ENCODE assay signal across 21 mouse cellular contexts in genomic region chr3:41350331-41350730, GRCm38 (mm10).
DNase-seq lines count a peak whose midpoint lies in the region; TF ChIP-seq lines count a peak whose summit lies in the region.
"Had no signal": no experiment of that assay in that cellular context is flagged by ENCODE, and none has a peak within 500 bp of the region (broad histone marks: within the 10 kb centered on the region; RNA-seq: fewer than 3 reads in every experiment).

No protein-coding gene starts in this region.

- H3K4me3 ChIP-seq in testis, adult 2 months (ENCODE audit: control insufficient read depth, low read depth, low read length): no peak overlapping the region
- H3K4me3 ChIP-seq: embryonic facial prominence, embryonic 10.5 days; embryonic facial prominence, embryonic 12.5 days; forebrain, embryonic 13.5 days; forebrain, embryonic 15.5 days had no signal

- no peaks in the 10 kb centered on the region; the same call in 1 of the 2 replicates for H3K4me1 ChIP-seq in testis, adult 2 months (ENCODE audit: control insufficient read depth, insufficient read depth, low read length)
- H3K4me1 ChIP-seq: forebrain, embryonic 15.5 days had no signal

- H3K27me3 ChIP-seq in testis, adult 2 months (ENCODE audit: control insufficient read depth, insufficient read depth, low read length): no peaks in the 10 kb centered on the region
- H3K27me3 ChIP-seq: CH12.LX; embryonic facial prominence, embryonic 12.5 days; forebrain, embryonic 13.5 days; forebrain, embryonic 15.5 days; Patski had no signal

- H3K27ac ChIP-seq in testis, adult 2 months (ENCODE audit: control insufficient read depth, insufficient read depth, low read depth, low read length): peak overlapping the region; percentile 54
- H3K27ac ChIP-seq: embryonic facial prominence, embryonic 10.5 days; embryonic facial prominence, embryonic 12.5 days; forebrain, embryonic 13.5 days; forebrain, embryonic 15.5 days had no signal

- TF ChIP-seq CTCF in testis, adult 2 months (IDR thresholded peaks at IDR 0.05; ENCODE audit: control insufficient read depth, insufficient read depth, insufficient replicate concordance, low read depth, low read length): no peak

- H3K36me3 ChIP-seq in testis, adult 2 months (ENCODE audit: control insufficient read depth, insufficient read depth, low read length): no peaks in the 10 kb centered on the region
- H3K36me3 ChIP-seq: embryonic facial prominence, embryonic 10.5 days; embryonic facial prominence, embryonic 12.5 days; forebrain, embryonic 15.5 days; G1E had no signal

- TF ChIP-seq POLR2A in testis, adult 2 months (IDR thresholded peaks at IDR 0.05; ENCODE audit: control insufficient read depth, low read depth, low read length): no peak

- peak; percentile 50 to 79 for DNase-seq in adrenal gland, adult (ENCODE audit: inconsistent age in 2 of 2, low spot score in 1 of 2)
- DNase-seq in adrenal gland, postnatal 4 days (ENCODE audit: low spot score in 2 of 2): no peak
- peak; percentile 29 for DNase-seq in adrenal gland, postnatal 14 days
- DNase-seq in adrenal gland, postnatal 25 days: no peak
- no peak for DNase-seq in testis, postnatal 10 days (ENCODE audit: low spot score)
- DNase-seq: adrenal gland, adult 8-10 months; B cell, adult 2 months; cerebellum, adult 11-12 months; cerebellum, adult 2 months; cerebellum, adult 9-10 months; cerebellum, postnatal 10 days; cerebellum, postnatal 25 days; forebrain, postnatal 0 days had no signal

Comparison
In these comparisons a context has a peak if more than half of its experiments do, and no peak if none do; other contexts are left out.
1. DNase-seq: peak in adrenal gland, adult (2 of 2) and adrenal gland, postnatal 14 days (single experiment); none in adrenal gland, postnatal 4 days (0 of 2), adrenal gland, postnatal 25 days (single experiment) and testis, postnatal 10 days (single experiment).